Mouse (Mus musculus) forebrain, postnatal 0 days (tissue): ENCODE data around the gene Pole4. TPM values are rescaled to one million over a fixed set of nuclear protein-coding genes. Genes with fewer than 3 reads are reported as not detected.
"Not testable (repeated sequence)": the region's sequence is repeated elsewhere in the genome, so short reads cannot be mapped to it uniquely, and the experiment has no call there.

ENCODE experiments used
- ATAC-seq: fragments of 200-750 bp; cut with Nextera tagmentation; 2 replicates; pipeline ENCODE4 v1.8.0; 2017; ENCODE audit warnings: mild to moderate bottlenecking, moderate library complexity
- DNase-seq: peaks from one replicate; pipeline ENCODE4 v3.0.0-alpha.2; 2015
- H3K27ac ChIP-seq: fragments of 300-500 bp; sonication (generic); 2 replicates; pipeline ENCODE4 v1.5.1; 2014; ENCODE audit warnings: low read depth, mild to moderate bottlenecking, antibody characterized with exemption, low read length, moderate library complexity, mixed read lengths
- H3K27me3 ChIP-seq: fragments of 300-500 bp; sonication (generic); 2 replicates; pipeline ENCODE4 v1.6.1; 2014; ENCODE audit warnings: mild to moderate bottlenecking, low read length, mixed read lengths; ENCODE audit not compliant: insufficient read depth
- H3K36me3 ChIP-seq: fragments of 300-500 bp; sonication (generic); 2 replicates; pipeline ENCODE4 v1.6.1; 2014; ENCODE audit warnings: mild to moderate bottlenecking, moderate library complexity; ENCODE audit not compliant: insufficient read depth
- H3K4me1 ChIP-seq: fragments of 300-500 bp; sonication (generic); 2 replicates; pipeline ENCODE4 v1.6.1; 2014; ENCODE audit warnings: antibody characterized with exemption; ENCODE audit not compliant: insufficient read depth
- H3K4me2 ChIP-seq: fragments of 300-500 bp; sonication (generic); 2 replicates; pipeline ENCODE4 v1.6.1; 2014; ENCODE audit warnings: low read depth, mild to moderate bottlenecking, moderate library complexity
- H3K4me3 ChIP-seq: fragments of 300-500 bp; sonication (generic); 2 replicates; pipeline ENCODE4 v1.5.1; 2014; ENCODE audit warnings: low read depth, low read length, mixed read lengths
- H3K9ac ChIP-seq: fragments of 300-500 bp; sonication (generic); 2 replicates; pipeline ENCODE4 v1.6.1; 2014; ENCODE audit warnings: mild to moderate bottlenecking
- H3K9me3 ChIP-seq: fragments of 300-500 bp; sonication (generic); 2 replicates; pipeline ENCODE4 v1.6.1; 2016; ENCODE audit warnings: low read length
- CTCF ChIP-seq: sonication (generic); IDR thresholded peaks from 2 replicates; pipeline ENCODE4 v1.5.1; 2016; ENCODE audit warnings: antibody characterized with exemption, control low read depth, low read depth
- WGBS: fragments of 180-500 bp; shearing (Covaris S2); extraction: QIAGEN DNeasy Blood & Tissue Kit; methylation state at CpG from one replicate; pipeline ENCODE4 v1.1.7; 2014; 5-methylcytosine and 5-hydroxymethylcytosine counted together
- polyA plus RNA-seq: library from polyadenylated mRNA; unstranded; fragments of >200 nt; fragmentation: Nextera tagmentation; extraction: Ambion mirVana; gene quantifications from 2 replicates; pipeline ENCODE4 v1.2.1, GENCODE M21; 2015
- total RNA-seq: library from RNA; depleted of rRNA; stranded (reverse); fragments of >200 nt; gene quantifications from 2 replicates; pipeline ENCODE4 v1.2.3, GENCODE M21; 2014

Gene Pole4
- total and polyA plus RNA-seq, 2 experiments from 2014 or later: 82.3 to 141 TPM

DNA sequence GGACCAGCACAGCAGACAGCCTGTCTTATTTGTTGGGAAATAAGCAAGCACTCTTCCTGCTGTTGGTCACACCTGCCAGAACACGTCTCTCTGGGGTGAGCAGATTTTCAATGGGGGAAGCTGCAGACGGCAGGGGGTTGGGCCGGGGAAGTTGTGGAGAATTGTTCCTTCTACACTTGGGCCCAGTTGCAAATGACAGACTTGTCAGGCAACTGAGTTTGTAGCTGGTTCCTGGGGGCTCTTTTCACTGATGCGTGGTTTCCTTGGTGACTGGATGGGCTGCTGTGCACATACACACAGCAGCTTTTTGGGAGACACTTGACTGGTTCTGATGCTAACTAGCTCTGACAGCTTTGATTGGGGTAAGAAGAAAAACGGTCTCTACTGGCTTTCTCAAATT is 5.3 kb downstream of the Pole4 start:
- H3K9ac ChIP-seq: no peak overlapping the region
- H3K4me3 ChIP-seq: no peak overlapping the region
- peak; percentile 70 for ATAC-seq

DNA sequence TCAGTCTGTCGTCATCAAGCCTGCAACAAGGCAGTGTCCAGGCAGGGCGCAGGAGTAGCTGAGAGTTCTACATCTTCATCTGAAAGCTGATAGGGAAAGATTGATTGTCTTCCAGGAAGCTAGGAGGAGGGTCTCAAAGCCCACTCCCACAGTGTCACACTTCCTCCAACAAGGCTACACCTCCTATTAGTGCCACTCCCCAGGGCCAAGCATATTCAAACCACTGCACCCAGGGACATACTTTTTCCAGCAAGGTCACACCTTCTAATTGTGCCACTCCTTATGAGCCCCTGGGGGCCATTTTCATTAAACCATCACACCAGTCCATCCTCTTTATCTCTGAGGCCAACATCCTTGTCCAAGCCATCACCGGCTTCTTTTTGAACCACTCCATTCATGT is 8.4 kb downstream of the Pole4 start:
- WGBS: 98% methylated on average over 3 of the region's 3 CpGs
- DNase-seq (no peak), ATAC-seq (no peak)
- H3K4me1 ChIP-seq: no peaks in the 10 kb centered on the region
- H3K36me3 ChIP-seq: no peaks in the 10 kb centered on the region
- H3K27me3 ChIP-seq: no peaks in the 10 kb centered on the region
- no peak for TF ChIP-seq CTCF
- H3K9ac ChIP-seq: no peak overlapping the region
- no peak overlapping the region for H3K4me3 ChIP-seq
- H3K4me2 ChIP-seq: no peak overlapping the region
- no peaks in the 10 kb centered on the region for H3K9me3 ChIP-seq
- no peak overlapping the region for H3K27ac ChIP-seq

More for the DNA sequence above, 5.3 kb downstream of the Pole4 start:
- Histone ChIP-seq H3K27me3 (no peaks in the 10 kb centered on the region), H3K4me2 (no peak overlapping the region), H3K36me3 (no peaks in the 10 kb centered on the region), H3K27ac (no peak overlapping the region), H3K4me1 (no peaks in the 10 kb centered on the region), H3K9me3 (no peaks in the 10 kb centered on the region)
- no peak for DNase-seq
- 24% methylated on average over 5 of the region's 5 CpGs for WGBS
- no peak for TF ChIP-seq CTCF

DNA sequence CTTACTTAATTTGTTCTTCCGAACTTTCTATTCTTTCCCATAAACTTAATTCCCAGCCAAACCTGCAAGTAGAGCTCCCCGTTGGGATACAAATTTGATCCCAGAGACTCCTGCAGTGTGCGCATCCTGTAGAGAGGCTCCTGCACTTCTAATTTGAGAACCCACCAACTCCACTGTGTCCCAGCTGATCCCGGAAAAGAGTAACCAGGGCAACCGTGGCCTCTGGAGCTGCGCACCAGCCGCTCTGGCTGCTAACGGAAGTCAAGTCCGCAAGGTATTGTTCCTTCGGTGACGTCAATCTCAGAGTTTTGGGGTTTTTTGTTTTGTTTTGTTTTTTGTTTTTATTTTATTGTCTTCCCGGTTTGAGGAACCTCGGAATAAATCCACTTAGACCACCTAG is 10.5 kb downstream of the Pole4 start:
- H3K27ac ChIP-seq: no peak overlapping the region
- no peak overlapping the region for H3K9ac ChIP-seq
- no peak for DNase-seq
- 38% methylated on average over 13 of the region's 13 CpGs for WGBS
- H3K4me2 ChIP-seq: peak overlapping the region; percentile 8; the same call in 1 of the 2 replicates
- peak; percentile 50 for ATAC-seq
- no peaks in the 10 kb centered on the region for H3K27me3 ChIP-seq
- H3K4me3 ChIP-seq: no peak overlapping the region
- no peaks in the 10 kb centered on the region for H3K4me1 ChIP-seq
- no peak for TF ChIP-seq CTCF
- H3K9me3 ChIP-seq: no peaks in the 10 kb centered on the region
- H3K36me3 ChIP-seq: no peaks in the 10 kb centered on the region

DNA sequence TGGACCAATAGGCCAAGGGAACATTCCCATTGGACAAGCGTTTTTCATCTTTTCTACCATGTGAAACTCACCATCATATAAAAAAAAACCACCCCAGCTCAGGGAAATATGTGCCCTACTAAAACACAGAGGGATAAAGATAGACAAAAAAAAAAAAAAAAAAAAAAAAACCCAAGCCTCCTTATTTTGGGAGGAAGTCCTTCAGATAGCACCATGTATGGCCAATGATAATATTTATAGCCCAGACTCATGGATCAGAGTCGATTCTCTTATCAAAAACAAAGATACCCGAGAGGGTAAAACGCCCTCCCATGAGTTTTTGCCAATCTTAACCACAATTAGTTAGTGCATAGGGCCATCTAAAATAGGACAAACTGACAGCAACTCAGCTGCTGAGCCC is 15.7 kb downstream of the Pole4 start:
- Histone ChIP-seq H3K27ac (no peak overlapping the region), H3K27me3 (no peaks in the 10 kb centered on the region), H3K9ac (no peak overlapping the region), H3K4me1 (no peaks in the 10 kb centered on the region), H3K4me3 (no peak overlapping the region), H3K9me3 (no peaks in the 10 kb centered on the region), H3K4me2 (no peak overlapping the region), H3K36me3 (no peaks in the 10 kb centered on the region)
- ATAC-seq (no peak), DNase-seq (no peak)
- no peak for TF ChIP-seq CTCF
- WGBS: 91% methylated on average over 4 of the region's 4 CpGs

DNA sequence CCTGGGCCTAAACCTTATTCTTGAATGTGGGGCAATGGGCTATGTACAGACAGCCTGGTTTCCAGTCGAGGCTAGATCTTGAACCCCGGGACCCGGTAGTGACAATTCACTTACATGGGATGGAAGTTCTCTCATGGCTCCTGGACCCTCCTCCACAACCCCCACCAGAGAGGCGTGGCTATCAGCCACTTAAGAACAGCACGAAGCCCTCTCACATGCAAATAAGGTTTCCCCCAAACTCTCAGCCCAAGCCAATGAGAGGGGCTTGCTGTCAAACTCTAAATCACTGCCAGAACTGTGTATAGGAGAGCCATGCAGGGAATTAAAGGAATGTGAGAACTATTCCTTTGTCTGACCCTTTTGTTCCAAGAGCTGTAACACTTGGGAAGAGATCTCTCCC is 16.6 kb downstream of the Pole4 start:
- WGBS: 34% methylated on average over 5 of the region's 5 CpGs
- H3K4me3 ChIP-seq, H3K9ac ChIP-seq, H3K36me3 ChIP-seq, H3K4me1 ChIP-seq, H3K27me3 ChIP-seq, H3K4me2 ChIP-seq, H3K27ac ChIP-seq, ATAC-seq, H3K9me3 ChIP-seq, DNase-seq: not testable (repeated sequence)

DNA sequence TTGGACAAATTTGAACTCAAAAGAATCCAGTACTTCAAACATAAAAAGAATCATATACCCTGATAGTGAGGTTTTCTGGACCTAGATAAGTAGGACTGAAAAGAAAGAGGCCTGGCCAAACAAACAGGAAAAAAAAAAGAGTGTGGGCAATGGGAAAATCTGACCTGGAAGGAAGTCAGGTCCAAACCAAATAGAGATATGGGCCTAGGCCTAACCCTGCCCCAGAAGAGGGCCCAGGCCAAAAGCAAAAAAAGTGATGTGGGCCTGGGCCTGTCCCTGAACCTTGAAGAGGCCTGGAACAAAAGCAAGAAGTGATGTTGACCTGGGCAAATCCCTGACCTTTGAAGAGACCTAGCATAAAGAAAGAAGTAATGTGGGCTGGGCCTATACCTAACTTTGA is 21.0 kb downstream of the Pole4 start:
- Histone ChIP-seq H3K9me3 (no peaks in the 10 kb centered on the region), H3K27ac (no peak overlapping the region), H3K36me3 (no peaks in the 10 kb centered on the region), H3K4me1 (no peaks in the 10 kb centered on the region), H3K27me3 (no peaks in the 10 kb centered on the region), H3K4me3 (no peak overlapping the region), H3K4me2 (no peak overlapping the region), H3K9ac (no peak overlapping the region)
- ATAC-seq (no peak), DNase-seq (no peak)
- no peak for TF ChIP-seq CTCF

DNA sequence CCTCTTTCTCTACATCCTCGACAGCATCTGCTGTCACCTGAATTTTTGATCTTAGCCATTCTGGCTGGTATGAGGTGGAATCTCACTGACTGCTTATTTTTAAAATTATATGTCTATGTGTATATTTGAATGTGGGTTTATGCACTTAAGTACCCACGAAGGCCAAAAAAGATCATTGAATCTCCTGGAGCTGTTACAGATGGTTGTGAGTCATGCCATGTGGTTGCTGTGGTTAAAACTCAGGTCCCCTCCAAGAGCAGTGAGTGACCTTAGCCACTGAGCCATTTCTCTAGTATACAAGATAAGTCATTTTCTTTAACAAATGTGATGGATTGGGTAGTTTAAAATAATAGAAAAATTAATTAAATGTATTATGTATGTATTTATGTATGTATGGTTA is 25.9 kb downstream of the Pole4 start:
- DNase-seq, H3K27me3 ChIP-seq, H3K4me2 ChIP-seq, H3K27ac ChIP-seq, ATAC-seq, H3K9ac ChIP-seq, H3K36me3 ChIP-seq, H3K9me3 ChIP-seq, H3K4me3 ChIP-seq, H3K4me1 ChIP-seq: not testable (repeated sequence)
- WGBS: 91% methylated on average over 2 of the region's 2 CpGs

DNA sequence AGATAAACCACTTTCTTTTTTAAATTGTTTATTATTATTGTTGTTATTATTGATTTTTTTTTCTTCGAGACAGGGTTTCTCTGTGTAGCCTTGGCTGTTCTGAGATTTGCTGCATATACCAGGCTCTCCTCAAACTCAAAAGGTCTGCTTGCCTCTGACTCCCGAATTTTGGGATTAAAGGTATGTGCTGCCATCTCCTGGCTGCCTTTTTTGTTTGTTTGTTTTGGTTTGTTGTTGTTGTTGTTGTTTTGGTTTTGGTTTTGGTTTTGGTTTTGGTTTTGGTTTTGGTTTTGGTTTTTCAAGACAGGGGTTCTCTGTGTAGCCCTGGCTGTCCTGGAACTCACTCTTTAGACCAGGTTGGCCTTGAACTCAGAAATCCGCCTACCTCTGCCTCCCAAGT is 27.5 kb downstream of the Pole4 start:
- not testable (repeated sequence) for H3K4me3 ChIP-seq

More for the DNA sequence above, 27.5 kb downstream of the Pole4 start:
- H3K9ac ChIP-seq, H3K4me1 ChIP-seq, DNase-seq, ATAC-seq, H3K9me3 ChIP-seq, H3K27me3 ChIP-seq, H3K27ac ChIP-seq, H3K4me2 ChIP-seq, H3K36me3 ChIP-seq: not testable (repeated sequence)
- TF ChIP-seq CTCF: 0 out of 2 replicates have a peak, but pooled peaks have one; percentile 23
- 78% methylated on average over 3 of the region's 3 CpGs for WGBS
